In the genomic region with DNA sequence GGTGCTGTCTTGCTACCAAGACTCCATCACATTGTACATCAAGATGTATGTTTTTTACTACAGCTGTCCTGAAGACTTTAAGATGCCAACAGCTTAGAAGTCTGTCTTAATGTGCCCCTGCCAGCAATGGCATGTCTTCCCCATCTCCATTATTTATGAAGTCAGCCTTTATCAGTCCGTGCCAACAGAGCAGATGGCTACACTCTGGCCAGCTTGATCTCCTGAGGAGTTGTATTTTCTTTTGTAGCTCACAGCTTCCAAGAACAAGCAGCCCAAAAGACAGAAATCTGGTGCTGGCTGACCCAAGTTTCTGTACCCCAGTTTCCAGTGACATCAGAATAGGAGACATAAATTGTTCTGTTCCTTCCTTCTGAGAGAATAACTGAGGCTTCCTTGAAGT, we compare ENCODE assay signal across 16 mouse cellular contexts.
A peak's percentile ranks its signal among the peaks of the same experiment; 100 is the strongest.
DNase-seq lines count a peak whose midpoint lies in the region; ATAC-seq lines count a peak whose summit lies in the region.
"Had no signal": no experiment of that assay in that cellular context is flagged by ENCODE, and none has a peak within 500 bp of the region (broad histone marks: within the 10 kb centered on the region; RNA-seq: fewer than 3 reads in every experiment).

No protein-coding gene starts in this region.

- peak; percentile 49; the same call in 1 of the 2 replicates for ATAC-seq in cerebellum, adult (ENCODE audit: insufficient number of reproducible peaks, low FRiP score, low TSS enrichment)
- peak; percentile 81 for ATAC-seq in forebrain, embryonic 16.5 days
- no peak for ATAC-seq in granulocyte monocyte progenitor cell, adult 5-6 weeks (replicated peaks; ENCODE audit: poor library complexity, severe bottlenecking)

- H3K36me3 ChIP-seq in forebrain, embryonic 16.5 days (ENCODE audit: control insufficient read depth, insufficient read depth): no peaks in the 10 kb centered on the region
- H3K36me3 ChIP-seq: limb, embryonic 12.5 days; liver, embryonic 13.5 days had no signal

- H3K4me1 ChIP-seq in forebrain, embryonic 16.5 days (replicated peaks; ENCODE audit: control insufficient read depth, insufficient read depth, low read length): 0 out of 2 replicates have a peak, but pooled peaks cover 3% of the 10 kb centered on the region
- H3K4me1 ChIP-seq: liver, embryonic 13.5 days had no signal

- H3K9me3 ChIP-seq in forebrain, embryonic 16.5 days (ENCODE audit: control insufficient read depth, low read length): no peaks in the 10 kb centered on the region
- H3K9me3 ChIP-seq: limb, embryonic 12.5 days; liver, embryonic 13.5 days had no signal

- H3K27ac ChIP-seq in forebrain, embryonic 16.5 days (ENCODE audit: low read length): no peak overlapping the region
- H3K27ac ChIP-seq: left cerebral cortex, adult 2 months; limb, embryonic 12.5 days; liver, embryonic 13.5 days had no signal

- WGBS in forebrain, embryonic 16.5 days: 44% methylated on average over 1 of the region's 1 CpGs

- H3K4me2 ChIP-seq in forebrain, embryonic 16.5 days (ENCODE audit: low read length): no peak overlapping the region
- H3K4me2 ChIP-seq: limb, embryonic 12.5 days; liver, embryonic 13.5 days; lung, embryonic 14.5 days had no signal

- H3K27me3 ChIP-seq in forebrain, embryonic 16.5 days (replicated peaks; ENCODE audit: control insufficient read depth, insufficient read depth, low read length): no peaks in the 10 kb centered on the region
- H3K27me3 ChIP-seq: liver, embryonic 13.5 days had no signal

- H3K4me3 ChIP-seq in forebrain, embryonic 16.5 days (replicated peaks; ENCODE audit: low read length): no peak overlapping the region
- H3K4me3 ChIP-seq: left cerebral cortex, adult 2 months; limb, embryonic 12.5 days; liver, embryonic 13.5 days had no signal

- H3K9ac ChIP-seq in forebrain, embryonic 16.5 days (replicated peaks; ENCODE audit: low read depth, low read length): no peak overlapping the region
- H3K9ac ChIP-seq: limb, embryonic 12.5 days; liver, embryonic 13.5 days; lung, embryonic 14.5 days had no signal

- DNase-seq in layer of hippocampus, adult 18-20 months (ENCODE audit: low spot score in 2 of 2): peak; percentile 6 to 10
- DNase-seq in layer of hippocampus, postnatal 14 days (ENCODE audit: low spot score in 2 of 2): no peak
- DNase-seq in cerebellum, adult 8-10 months: peak; percentile 25
- DNase-seq in gastrocnemius, adult 18-20 months (ENCODE audit: low spot score): no peak
- DNase-seq: adrenal gland, adult 2 months; gastrocnemius, postnatal 10 days; kidney, adult 11 months; kidney, postnatal 14 days; liver, embryonic 13.5 days; lung, embryonic 14.5 days; lung, postnatal 36 days had no signal

Comparison
In these comparisons a context has a peak if more than half of its experiments do, and no peak if none do; other contexts are left out.
1. DNase-seq: peak in layer of hippocampus, adult 18-20 months (2 of 2) and cerebellum, adult 8-10 months (single experiment); none in layer of hippocampus, postnatal 14 days (0 of 2) and gastrocnemius, adult 18-20 months (single experiment).